Mouse (Mus musculus) induced T-regulatory cell, adult 2 months (primary cell): ENCODE data around the gene Trim69.

Experiments
- DNase-seq: peaks from one replicate; pipeline ENCODE4 v3.0.0-alpha.2; 2012; ENCODE audit warnings: low read depth

Gene Trim69

DNA sequence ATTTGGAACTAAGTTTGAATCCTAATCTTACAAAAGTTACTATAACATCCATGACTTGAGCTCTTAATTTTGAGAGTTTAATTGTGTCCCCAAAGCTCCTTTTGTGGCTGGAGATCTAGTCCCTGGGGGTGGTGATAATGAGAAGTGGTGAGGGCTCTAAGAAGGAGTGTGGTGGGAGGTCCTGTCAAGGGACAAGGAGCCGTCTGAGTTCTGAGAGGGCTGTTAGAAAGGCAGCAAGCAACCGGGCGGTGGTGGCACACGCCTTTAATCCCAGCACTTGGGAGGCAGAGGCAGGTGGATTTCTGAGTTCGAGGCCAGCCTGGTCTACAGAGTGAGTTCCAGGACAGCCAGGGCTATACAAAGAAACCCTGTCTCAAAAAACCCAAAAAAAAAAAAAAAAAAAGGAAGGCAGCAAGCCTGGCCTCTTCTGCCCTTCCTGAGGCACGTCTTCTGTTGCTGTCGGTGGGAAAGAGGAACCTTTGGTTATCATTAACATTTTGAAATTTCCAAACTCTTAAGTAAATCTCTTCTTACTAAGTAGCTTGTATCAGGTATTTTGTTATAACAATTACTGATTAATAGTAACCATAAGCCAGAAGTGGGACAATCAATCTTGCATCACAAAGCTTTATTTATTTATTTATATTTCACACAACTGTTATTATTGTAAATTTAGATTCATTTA lies 6.7 kb upstream of the Trim69 start:
- peak; percentile 19 for DNase-seq

DNA sequence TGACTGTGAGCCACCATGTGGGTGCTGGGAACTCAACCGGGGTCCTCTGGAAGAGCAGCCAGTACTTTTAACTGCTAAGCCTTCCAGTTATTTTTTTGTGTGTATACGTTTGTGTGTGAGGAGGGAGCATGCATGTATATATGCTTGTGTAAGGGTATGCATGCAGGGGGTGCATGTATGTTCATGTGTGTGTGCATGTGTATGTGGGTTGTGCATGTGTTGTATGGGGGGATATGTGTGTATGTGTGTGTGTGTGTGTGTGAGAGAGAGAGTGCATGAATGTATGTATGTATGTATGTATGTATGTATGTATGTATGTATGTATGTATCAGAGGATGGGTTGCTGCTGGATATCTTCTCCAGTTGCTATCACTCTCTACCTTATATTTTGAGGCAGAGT lies 6.0 kb upstream of the Trim69 start:
- DNase-seq, result peak; percentile 27

DNA sequence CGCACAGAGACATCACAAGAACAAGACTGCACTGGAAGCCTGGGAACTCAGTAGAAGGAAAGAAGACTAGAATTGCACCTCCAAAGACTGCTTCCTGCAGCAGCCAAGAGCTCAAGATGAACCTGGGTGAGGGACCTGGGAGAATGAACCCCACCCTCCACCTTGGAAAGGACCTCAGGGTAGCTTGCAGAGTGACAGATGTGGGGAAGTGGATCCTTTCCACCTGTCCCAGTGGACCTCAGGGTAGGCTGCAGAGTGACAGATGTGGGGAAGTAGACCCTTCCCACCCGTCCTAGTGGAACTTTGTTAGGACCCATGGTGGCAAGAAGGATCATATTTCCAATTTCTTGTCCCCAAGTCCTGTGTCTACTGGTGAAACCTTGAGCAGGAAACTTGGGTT lies 5.2 kb upstream of the Trim69 start:
- DNase-seq, result peak; percentile 34

DNA sequence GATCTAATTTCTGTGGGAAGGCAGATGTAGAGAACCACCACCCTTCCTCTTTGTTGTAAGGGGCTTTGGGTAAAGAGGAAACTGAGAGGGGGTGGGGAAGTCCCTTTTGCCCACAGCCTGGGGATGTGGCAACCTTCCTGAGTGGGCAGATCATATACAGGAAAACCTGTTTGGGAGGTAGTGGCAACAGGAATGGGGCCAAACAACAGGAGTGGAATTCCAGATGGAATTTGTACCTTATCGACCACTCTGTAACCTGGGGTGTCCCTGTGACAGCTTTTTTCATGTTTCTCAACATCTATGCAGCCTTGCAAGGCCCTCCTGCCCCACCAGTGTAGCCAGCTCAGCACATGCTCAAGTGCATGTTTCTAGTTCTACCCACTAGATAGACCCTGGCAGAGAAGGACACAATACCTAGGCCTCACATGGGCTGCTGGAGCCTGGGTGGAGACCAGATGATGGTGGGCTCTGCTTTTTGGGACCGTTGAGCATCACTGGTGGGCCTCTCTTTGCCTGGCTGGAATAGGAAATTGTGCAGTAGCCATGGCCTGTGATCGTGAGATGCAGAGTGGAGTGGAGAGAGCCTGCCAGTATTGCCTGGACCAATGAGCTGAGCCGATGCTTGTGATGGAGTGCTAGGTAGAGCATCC lies 4.3 kb upstream of the Trim69 start:
- peak; percentile 35 for DNase-seq

DNA sequence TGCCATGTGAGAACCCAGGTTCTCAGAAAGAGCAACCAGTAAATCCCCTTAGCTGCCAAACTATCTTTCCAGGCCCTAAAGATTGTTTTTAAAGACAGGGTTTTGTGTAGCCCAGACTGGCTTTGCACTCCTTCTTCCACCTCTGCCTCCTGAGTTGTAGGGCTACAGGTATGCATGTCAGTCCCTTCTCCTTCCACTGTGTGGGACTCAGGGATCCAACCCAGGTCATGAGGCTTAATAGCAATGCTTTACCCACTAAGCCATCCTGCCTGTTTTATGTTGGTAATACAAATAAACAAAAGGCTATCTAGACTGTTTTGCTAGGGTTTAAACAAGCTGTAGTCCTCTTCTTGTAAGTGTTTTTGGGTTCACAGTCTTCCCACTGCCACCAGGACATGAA lies 2.9 kb upstream of the Trim69 start:
- peak; percentile 38 for DNase-seq

DNA sequence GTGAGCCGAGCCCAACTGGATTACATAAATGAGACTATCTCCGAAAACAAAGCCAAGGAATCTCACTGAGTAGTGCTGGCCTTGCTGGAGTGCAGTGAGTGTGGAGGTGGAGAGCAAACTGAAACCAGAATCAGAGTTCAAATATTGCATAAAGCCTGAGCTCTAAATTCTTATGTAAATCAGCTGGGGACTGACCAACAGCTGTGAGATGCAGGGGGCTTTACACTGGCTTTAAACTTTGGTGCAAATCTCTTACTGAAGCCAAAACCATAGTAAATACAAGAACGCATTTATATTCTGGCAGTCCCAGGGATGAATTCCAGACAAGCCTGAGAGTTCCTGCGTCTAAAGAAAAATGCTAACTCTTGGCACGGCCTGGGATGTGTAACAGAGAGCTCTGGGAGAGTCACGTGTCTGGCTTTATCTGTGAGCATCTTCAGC lies 2.1 kb upstream of the Trim69 start:
- DNase-seq, result no peak

DNA sequence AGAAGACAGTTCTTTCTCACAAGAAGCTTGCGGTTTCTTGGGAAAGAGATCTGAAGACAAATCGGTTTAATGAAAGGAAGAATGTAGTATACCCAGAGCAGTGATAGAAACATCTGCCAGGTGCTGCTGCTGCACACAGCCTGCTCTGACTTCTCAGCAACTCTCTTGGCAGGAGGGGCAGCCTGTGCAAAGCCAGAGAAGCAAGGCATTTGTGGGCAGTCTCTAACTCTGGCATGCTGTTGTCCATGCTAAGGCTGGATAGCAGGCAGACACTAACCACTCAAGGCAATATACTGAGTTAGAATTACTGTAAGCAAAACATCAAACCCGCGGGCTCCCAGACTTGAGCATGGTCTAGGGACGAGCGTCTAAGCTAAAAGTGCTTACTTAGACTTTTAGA lies 833 bp upstream of the Trim69 start:
- peak; percentile 22 for DNase-seq

DNA sequence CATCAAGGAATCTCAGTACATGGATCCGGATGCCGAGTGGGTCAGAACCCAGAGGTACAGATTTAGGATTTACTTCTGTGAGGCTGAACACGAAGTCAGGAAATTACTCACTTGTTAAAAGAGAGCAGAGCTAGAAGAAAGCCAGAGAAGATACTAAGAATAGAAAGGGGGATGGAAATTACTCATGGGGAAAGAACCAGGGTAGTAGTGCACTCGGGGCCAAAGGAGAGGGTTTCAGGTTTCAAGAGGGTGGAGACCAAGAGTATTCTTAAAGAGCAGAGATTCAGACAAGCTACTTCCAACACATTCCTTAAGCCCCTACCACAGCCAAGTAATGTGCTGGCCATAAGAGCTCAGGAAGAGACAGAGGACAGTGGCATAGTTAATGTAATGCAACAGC lies 1.0 kb downstream of the Trim69 start:
- peak; percentile 63 for DNase-seq

DNA sequence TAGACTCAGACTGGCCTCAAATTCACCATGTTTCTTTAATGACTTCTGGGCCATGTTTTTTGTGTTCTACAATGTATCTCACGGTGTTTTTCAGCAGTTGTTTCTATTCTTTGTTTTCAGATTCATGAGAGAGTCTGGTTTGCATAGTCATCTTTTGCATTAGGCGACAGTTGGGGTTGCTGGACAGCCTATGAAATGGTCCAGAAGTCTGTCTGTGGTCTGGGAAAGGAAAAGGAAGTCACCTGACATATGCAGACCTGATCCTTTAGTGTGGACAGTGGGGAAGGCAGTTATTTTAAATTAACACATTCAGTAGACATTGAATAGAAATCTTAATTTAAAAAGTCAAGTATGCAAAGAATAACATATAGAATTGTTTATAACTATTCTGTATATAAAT lies 2.0 kb downstream of the Trim69 start:
- DNase-seq, result no peak

DNA sequence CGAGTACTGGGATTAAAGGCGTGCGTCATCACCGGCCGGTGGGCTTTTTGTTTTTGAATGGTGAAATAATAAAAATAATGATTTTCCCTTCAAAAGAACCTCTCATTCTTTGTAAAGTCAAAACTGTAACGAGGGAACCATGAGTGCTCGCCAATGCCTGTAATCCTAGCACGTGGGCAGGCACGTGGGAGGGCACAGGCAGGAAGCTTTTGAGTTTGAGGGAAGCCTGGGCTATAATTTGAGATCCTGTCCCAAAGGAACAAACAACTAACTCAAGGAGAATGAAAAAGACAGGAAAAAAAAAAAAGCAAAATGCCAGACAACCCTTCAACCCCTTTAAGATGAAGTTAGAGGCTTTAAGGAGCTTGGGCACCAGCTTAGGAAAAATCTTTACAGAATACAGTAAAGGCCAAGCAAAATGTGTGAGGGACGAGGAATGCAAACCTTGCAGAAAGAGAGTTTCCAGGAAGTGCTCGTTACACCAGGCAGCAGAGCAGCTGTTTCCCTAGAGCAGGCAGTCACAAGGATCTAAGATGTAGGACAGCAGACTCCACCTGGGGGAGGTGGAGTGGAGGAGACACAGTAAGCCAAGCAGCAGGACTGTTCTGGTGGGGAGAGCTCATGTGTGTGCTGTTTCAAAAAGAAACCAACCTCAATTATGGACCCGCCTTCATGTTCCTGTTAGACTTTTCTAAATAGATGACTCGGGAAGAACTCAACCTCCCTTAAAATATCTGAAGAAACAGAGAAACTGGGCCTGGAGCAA lies 3.1 kb downstream of the Trim69 start:
- peak; percentile 64 for DNase-seq

DNA sequence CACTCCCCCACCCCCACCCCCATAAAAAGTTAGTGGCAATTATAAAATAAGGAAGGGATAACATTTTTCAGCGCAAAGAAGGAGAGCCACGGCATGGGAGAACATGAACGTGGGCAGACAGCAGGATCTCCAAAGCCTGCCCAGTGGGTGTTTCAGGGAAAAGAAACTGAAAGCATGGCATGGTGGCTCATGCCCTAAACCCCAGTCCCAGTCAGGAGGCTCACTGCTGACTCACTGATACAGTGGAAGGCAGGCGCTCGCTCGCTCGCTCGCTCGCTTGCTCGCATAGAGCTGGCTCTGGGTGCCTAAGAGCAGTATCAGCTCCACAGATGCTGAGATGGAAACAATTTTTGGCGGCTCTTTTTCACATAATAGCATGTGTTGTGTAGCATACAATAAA lies 3.8 kb downstream of the Trim69 start:
- peak; percentile 84 for DNase-seq

DNA sequence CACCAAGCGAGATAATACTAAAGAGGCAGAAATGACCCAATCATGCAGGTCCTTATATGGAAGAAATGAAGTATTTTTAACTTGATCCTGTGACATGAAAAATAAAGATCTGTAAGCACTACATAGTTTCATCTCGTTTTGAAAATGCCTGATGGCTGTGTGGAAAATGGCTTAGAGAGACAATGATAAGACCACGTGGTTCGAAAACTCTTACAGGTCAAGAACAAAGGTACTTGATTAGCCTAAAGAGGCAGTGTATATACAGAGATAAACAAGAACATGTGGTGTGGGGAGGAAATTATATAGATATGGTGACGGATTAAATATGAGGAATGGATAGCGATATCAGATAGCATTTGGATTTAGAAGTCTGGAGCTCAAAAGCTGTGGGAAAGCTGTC lies 10.8 kb downstream of the Trim69 start:
- DNase-seq, result no peak

DNA sequence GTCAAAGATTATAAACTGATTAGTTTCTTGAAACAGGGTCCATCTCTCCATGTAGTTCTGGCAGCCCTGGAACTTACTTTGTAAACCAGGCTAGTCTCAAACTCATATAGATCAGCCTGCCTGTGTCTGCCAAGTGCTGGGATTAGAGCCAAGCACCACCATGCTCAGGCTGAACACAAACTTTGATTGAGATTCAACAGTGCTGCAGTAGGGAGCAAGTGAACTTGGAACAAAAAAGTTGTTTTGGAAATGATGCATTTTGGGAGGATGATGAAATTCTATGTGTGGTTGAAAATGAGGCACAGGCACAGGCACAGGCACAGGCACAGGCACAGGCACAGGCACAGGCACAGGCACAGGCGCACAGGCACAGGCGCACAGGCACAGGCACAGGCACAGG lies 11.7 kb downstream of the Trim69 start:
- no peak for DNase-seq

DNA sequence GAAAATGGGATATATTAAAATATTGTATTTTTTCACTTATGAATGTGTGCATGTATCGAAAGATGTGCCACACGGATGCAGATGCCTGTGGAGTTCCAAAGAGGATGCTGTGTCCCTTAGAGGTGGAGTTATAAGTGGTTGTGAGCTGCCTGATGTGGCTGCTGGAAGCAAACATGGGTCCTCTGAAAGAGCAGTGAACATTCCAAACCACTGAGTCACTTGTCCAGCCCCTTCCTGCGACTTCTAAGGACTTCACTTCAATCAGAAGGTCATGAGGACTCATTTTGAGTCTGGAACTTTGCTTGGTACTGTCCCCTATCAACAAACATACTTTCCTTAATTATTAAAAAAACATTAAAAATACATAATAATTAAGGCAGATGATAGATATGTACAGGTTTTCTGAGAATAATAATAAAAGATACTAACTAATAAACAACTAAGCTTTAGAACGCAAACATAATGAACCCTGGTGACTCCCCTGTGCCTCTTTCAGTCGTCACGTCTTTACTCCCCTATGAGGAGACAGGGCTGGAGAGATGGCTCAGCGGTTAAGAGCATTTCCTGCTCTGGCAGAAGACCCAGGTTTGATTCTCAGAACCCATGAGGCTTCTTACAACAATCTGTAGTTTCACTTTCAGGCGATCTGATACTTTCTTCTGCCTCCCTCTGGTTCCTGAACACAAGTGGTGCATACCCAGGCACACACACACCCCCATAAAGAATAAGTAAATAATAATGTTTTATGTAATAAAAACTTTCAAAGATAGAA lies 19.7 kb downstream of the Trim69 start:
- DNase-seq, result peak; percentile 79

DNA sequence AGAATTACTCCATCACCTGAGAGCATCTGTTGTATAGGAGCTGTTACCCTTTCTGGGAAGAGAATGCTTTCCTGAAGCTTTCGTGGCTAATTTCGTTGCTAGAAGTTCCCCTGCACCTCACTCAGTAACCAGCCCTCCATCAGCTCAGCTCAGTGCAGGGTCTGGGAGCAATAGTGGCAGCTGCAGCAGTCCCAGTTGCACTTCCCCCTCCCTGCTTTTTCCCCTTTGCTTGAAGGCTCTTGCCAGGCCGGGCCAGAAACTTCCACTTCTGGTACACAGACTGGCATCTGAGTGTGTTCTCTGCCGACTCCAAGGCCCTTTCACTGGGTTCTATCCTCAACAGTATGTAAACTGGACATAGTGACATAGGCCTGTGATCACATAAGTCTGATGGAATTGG lies 24.6 kb downstream of the Trim69 start:
- no peak for DNase-seq

DNA sequence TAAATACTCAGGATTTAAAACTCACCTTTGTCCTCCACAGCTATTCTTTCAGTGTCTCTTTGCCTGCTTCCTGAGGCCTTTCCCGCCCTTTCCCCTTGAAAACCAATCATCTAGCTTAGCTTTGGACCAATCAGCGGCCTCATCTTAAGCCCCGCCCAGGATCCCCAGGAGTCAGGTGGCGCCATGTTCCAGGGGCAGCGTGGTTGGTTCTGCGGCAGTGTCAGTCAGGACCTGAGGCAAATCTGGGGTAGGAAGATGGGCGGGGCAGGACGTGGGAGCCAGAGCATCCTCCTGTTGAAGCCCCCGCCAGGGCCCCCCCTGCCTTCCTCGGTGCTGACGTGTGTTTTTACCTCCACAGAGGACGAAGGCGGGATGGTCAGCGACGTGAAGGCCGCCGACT lies 25.6 kb downstream of the Trim69 start, which contains the start of the genes Patl2 and Terb2:
Gene Patl2, minus strand, starts transcription at position 84 of the 400 bp plus-strand sequence.
Gene Terb2, plus strand, starts transcription at position 167 of the 400 bp plus-strand sequence.
- no peak for DNase-seq

DNA sequence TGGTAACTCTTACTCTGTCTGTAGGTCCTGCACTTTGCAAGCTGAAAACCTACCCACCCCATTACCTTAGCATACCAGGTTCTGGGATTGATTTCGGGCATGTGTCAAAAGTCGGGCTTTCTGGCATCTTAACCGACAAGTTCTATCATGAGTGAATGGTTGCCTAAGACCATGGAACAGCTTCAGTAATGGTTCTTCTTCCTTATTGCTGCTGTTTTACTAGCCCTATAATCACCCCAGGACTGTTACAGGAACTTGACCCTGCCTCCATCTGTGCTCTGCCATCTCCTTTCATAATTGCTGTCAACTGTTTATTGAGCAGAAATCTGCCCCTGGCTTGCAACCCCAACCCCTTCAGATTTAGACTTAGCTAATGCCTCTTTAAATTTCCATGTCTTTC lies 26.3 kb downstream of the Trim69 start:
- DNase-seq, result no peak

DNA sequence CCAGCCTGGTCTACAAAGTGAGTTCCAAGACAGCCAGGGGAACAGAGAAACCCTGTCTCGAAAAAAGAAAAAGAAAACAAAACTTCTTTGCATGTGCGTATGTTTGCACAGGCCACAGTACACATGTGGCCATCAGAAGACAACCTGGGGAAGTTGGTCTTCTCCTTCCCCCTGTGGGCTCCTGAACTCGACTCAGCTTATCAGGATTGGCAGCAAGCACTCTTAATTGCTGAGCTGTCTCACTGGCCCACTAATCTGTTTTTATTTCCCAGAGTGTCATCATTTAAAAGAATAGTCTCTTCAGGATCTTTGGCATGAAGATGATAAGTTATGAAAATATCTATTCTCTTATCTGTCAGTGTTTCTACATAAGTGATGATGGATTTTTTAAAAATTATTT lies 31.3 kb downstream of the Trim69 start:
- DNase-seq, result no peak

DNA sequence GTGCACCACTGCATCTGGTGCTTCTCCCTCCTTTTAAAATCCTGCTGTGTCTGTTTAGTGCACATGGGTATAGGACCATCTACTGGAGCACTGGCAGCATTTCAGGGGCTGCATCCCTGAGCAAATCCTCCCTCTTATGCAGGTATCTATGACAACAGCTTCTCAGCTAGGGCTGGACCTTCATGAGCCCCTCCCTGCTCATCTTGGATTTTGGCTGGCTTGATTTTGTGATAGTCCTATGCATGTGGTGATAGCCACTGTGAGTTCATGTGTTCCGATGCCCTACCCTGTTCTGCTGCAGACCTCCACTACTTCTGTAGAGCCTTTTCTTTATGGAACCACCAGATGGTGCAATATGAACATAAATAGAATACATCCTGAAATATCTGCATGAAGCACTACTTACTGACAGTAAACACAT lies 34.0 kb downstream of the Trim69 start:
- DNase-seq, result peak; percentile 67

DNA sequence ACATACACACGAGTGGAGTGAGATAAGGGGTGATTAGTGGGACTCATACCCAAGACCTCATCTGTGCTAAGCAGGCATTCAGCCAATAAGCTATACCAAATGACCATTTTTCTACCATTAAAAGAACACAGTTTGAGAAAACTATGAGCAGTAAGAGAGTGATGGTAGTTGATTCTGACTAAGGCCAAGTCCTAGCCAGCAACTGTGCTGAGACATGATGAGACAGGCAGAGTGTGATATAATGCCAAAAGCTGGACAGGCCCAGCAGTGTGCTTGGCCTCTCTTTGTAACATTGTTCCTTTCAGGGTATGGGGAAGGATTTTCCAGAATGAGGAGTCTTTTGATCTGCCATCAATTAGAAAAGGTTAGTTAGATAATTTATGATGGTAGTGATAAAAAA lies 41.0 kb downstream of the Trim69 start:
- DNase-seq, result no peak

DNA sequence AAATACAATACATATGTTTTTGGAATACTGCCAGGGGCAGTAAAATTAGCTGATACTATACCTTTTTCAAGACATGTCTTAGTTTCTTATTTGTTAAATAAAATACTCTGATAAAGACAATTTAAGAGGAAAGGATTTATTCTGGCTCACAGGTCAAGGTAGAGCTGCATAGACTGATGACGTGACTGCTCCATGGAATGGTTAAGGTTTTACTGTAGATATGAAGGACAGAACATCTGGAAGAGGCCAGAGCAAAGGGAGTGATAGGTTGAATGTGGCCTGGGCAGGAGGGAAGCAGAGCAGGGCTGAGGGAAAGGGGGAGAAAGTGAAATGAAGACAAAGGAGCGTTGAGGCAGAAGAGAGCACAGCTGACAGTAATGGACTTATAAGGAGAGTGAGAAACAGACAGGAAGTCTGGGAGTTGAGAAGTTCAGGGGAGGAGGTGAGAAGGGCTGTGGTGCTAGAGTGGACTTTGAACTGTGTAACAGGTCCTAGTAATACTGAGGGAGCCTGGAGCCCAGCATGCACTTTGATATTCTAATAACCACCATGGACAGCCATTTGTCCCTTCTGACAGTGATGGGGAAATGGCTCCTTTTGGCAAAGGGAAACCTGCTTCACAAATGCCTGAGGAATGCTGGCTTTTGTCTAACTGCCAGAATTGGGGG lies 46.1 kb downstream of the Trim69 start:
- no peak for DNase-seq
